Mouse (Mus musculus) G1E (cell line): Measurements from ENCODE around the gene Hsf3. TPM values are rescaled to one million over a fixed set of nuclear protein-coding genes. Genes with fewer than 3 reads are reported as not detected.
"Not testable (repeated sequence)": the region's sequence is repeated elsewhere in the genome, so short reads cannot be mapped to it uniquely, and the experiment has no call there.

Experiments used
- ATAC-seq: 2 replicates; pipeline ENCODE4 v1.8.0; 2016; ENCODE audit warnings: mild to moderate bottlenecking; ENCODE audit not compliant: insufficient number of reproducible peaks, poor library complexity, low FRiP score, severe bottlenecking; ENCODE audit errors: extremely low read depth
- DNase-seq: peaks from one replicate; pipeline ENCODE4 v3.0.0; 2012; ENCODE audit warnings: low spot score
- H3K27me3 ChIP-seq: 2 replicates; pipeline ENCODE4 v1.6.1; 2012; ENCODE audit warnings: mild to moderate bottlenecking, low read length, inconsistent platforms; ENCODE audit not compliant: insufficient read depth
- H3K36me3 ChIP-seq: replicated peaks from 2 replicates; pipeline ENCODE3; 2012; ENCODE audit warnings: mild to moderate bottlenecking, inconsistent platforms
- H3K4me1 ChIP-seq: 2 replicates; pipeline ENCODE4 v1.6.1; 2012; ENCODE audit warnings: low read depth, low read length, inconsistent platforms, mixed read lengths; ENCODE audit not compliant: insufficient read depth
- H3K4me3 ChIP-seq: 2 replicates; pipeline ENCODE4 v1.5.1; 2012; ENCODE audit warnings: low read depth, mild to moderate bottlenecking, inconsistent platforms, low read length, moderate library complexity, mixed read lengths
- H3K9me3 ChIP-seq: replicated peaks from 2 replicates; pipeline ENCODE4 v1.6.1; 2012; ENCODE audit warnings: inconsistent platforms
- CTCF ChIP-seq: IDR thresholded peaks from 2 replicates; pipeline ENCODE4 v1.5.1; 2012; ENCODE audit warnings: low read depth, low read length, inconsistent platforms, mixed read lengths
- GATA1 ChIP-seq: IDR thresholded peaks from 2 replicates; pipeline ENCODE4 v1.6.1; 2012; ENCODE audit warnings: borderline replicate concordance, low read length, inconsistent platforms, mixed read lengths
- GATA2 ChIP-seq: IDR thresholded peaks from 2 replicates; pipeline ENCODE4 v1.6.1; 2012; ENCODE audit warnings: low read depth, low read length, inconsistent platforms, borderline replicate concordance
- POLR2AphosphoS5 ChIP-seq: IDR thresholded peaks from 2 replicates; pipeline ENCODE4 v1.6.1; 2012; ENCODE audit warnings: low read depth, low read length, inconsistent platforms; ENCODE audit not compliant: insufficient replicate concordance
- TAL1 ChIP-seq: conservative IDR thresholded peaks from 2 replicates; pipeline ENCODE4 v1.6.1; 2012; ENCODE audit warnings: low read depth, low read length, inconsistent platforms, mixed read lengths
- polyA plus RNA-seq: library from polyadenylated mRNA; stranded (reverse); fragments of >175 nt; gene quantifications from 2 replicates; pipeline ENCODE4 v1.2.3, GENCODE M21; 2012
- total RNA-seq, 2 experiments: library from RNA; stranded (forward) in 1 of 2; stranded (reverse) in 1 of 2; fragments of 200-1000 nt in 1 of 2; fragments of >200 nt in 1 of 2; fragmentation: Nextera tagmentation in 1 of 2; gene quantifications; 2 replicates each; pipeline ENCODE4 v1.2.3; 2014 to 2017

The Hsf3 gene
- total RNA-seq (2014; fragmentation: Nextera tagmentation): not detected in 2 replicates
- 0.11 and 0.12 TPM in 2 replicates for total RNA-seq (2017)
- polyA plus RNA-seq: not detected in 2 replicates

DNA sequence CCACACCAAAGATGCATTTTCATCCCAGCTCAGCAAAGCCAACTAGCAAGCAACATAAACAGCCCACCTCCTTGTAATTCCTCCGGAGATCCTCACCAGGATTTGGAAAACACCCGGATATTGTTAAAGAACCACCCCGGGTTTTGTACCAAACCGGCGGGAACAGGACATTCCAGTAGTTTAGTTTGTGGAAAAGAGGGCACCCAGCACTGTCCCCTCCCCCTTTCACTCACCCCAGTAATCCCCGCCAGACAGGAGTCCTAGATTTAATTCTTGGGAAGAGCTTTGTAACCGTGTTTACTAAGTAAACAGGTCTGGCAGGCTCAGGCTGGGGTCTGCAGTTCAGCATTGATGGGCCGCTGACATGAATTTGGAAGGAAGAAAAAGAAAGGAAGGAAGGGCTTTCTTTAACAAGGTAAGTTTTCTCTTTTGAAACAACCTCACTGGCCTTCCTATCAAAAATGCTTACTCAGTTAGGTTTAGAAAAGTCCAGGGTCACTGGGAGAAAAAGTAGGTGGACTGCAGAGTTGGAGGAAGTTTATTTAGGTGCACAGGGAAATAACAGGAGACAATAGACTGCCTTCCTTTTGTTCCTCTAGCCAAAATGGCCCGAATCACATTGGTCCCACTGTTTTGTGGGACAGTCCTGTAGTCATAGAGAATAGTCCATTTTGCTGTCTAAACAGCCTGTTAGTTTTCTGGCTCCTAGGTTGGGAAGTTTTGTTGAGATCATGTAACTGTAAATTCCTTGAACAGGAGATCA lies at the start of gene Hsf3:
TSS of gene Hsf3 (minus strand) at position 94 of the 763 bp plus-strand sequence.
- H3K4me1 ChIP-seq: no peaks in the 10 kb centered on the region
- no peaks in the 10 kb centered on the region for H3K9me3 ChIP-seq
- TF ChIP-seq GATA2 (no peak), TAL1 (no peak), POLR2AphosphoS5 (no peak), GATA1 (no peak), CTCF (no peak)
- DNase-seq: no peak
- no peaks in the 10 kb centered on the region for H3K27me3 ChIP-seq
- H3K36me3 ChIP-seq: no peaks in the 10 kb centered on the region
- ATAC-seq: no peak
- H3K4me3 ChIP-seq: no peak within 1 kb of the TSS

DNA sequence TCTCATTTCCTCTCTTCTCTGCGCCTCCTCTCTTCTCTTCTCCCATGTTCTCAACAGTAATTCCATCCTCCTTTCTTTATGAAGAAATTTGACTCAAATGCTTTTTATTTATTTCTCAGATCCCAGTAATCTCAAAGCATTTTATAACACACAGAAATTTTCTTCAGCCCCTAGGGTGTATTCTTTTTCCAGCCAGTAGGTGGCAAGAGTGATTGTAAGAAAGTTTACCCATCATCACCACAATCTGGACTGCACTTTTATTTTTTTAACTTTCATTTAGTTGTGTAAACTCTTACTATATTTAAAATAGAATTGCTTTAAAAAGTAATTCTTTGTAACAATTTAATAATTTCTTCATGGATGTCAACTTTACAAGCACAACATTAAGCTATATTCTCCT lies 45.5 kb upstream of the Hsf3 start:
- TF ChIP-seq GATA2: no peak
- TF ChIP-seq TAL1: no peak
- TF ChIP-seq CTCF: no peak
- TF ChIP-seq GATA1: no peak
- no peak for TF ChIP-seq POLR2AphosphoS5
- ATAC-seq: no peak
- Histone ChIP-seq H3K4me1 (no peaks in the 10 kb centered on the region), H3K9me3 (no peaks in the 10 kb centered on the region), H3K36me3 (no peaks in the 10 kb centered on the region), H3K27me3 (no peaks in the 10 kb centered on the region), H3K4me3 (no peak overlapping the region)
- DNase-seq: no peak

- TF ChIP-seq CTCF (no peak), GATA2 (no peak), POLR2AphosphoS5 (no peak), TAL1 (no peak), GATA1 (no peak)
Observed at GRCm38 (mm10) chrX:96455149-96455548, 945 bp downstream of the Hsf3 start, which contains the start of gene Heph. Heph (plus strand) TSS chrX:96455359.

DNA sequence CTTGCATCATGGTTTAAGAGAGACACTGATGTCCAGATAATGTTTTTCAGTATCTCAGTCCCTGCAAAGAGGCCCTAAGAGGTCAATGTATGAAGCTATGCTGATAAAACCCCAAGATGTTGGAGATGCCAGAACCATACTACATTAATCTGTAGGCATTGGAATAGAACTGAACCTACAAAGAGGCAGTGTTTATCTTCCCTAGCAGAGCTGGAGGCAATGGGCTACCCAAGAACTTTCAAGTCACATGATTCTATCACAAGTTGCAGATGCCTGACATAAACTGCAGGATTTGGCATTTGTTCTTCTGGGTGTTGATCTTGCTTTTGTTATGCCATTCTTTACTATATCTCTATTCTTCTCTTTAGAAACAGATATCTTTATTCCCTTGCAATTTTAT lies 36.7 kb downstream of the Hsf3 start:
- ATAC-seq (peak; percentile 45), DNase-seq (no peak)
- H3K27me3 ChIP-seq: no peaks in the 10 kb centered on the region
- no peak overlapping the region for H3K4me3 ChIP-seq
- H3K9me3 ChIP-seq: no peaks in the 10 kb centered on the region
- no peak for TF ChIP-seq POLR2AphosphoS5
- TF ChIP-seq TAL1: no peak
- TF ChIP-seq CTCF: no peak
- TF ChIP-seq GATA1: no peak
- no peak for TF ChIP-seq GATA2
- no peaks in the 10 kb centered on the region for H3K36me3 ChIP-seq
- H3K4me1 ChIP-seq: peaks cover 3% of the 10 kb centered on the region; the same call in 1 of the 2 replicates

More at GRCm38 (mm10) chrX:96455149-96455548, 945 bp downstream of the Hsf3 start, which contains the start of gene Heph:
- Histone ChIP-seq H3K4me1 (no peaks in the 10 kb centered on the region), H3K4me3 (no peak within 1 kb of the TSS), H3K36me3 (no peaks in the 10 kb centered on the region), H3K27me3 (no peaks in the 10 kb centered on the region), H3K9me3 (no peaks in the 10 kb centered on the region)
- no peak for DNase-seq
- no peak for ATAC-seq

- ATAC-seq: peak; percentile 81
- Histone ChIP-seq H3K27me3 (no peaks in the 10 kb centered on the region), H3K4me1 (peaks cover 3% of the 10 kb centered on the region; the same call in 1 of the 2 replicates), H3K4me3 (no peak overlapping the region), H3K9me3 (no peaks in the 10 kb centered on the region), H3K36me3 (no peaks in the 10 kb centered on the region)
- DNase-seq: no peak
- TF ChIP-seq TAL1 (peak; percentile 54), POLR2AphosphoS5 (no peak)
Observed at GRCm38 (mm10) chrX:96417733-96418132, 38.4 kb downstream of the Hsf3 start.

DNA sequence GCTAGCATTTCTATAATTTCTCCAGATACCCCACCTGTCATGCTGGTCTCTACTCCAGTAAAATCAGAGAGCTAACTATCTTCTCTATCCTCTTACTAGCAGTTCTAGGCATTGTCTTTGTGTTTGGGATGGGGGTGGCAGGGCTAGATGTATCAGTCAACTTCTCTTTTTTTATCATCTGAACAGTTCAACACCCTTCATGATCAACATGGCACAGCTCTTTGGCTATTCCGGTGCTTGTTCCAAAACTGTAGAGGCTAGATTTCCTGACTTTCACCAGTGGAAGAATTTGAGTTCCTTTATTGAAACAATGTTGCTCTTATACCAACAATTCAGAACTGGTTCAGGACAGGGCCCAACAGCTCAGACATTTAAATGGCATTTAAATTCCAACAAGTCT lies 39.1 kb downstream of the Hsf3 start:
- Histone ChIP-seq H3K27me3 (no peaks in the 10 kb centered on the region), H3K4me1 (peaks cover 3% of the 10 kb centered on the region; the same call in 1 of the 2 replicates), H3K36me3 (no peaks in the 10 kb centered on the region), H3K4me3 (no peak overlapping the region), H3K9me3 (no peaks in the 10 kb centered on the region)
- TF ChIP-seq GATA2 (no peak), TAL1 (no peak), POLR2AphosphoS5 (no peak), GATA1 (no peak), CTCF (no peak)
- no peak for ATAC-seq
- DNase-seq: no peak

GRCm38 (mm10) chrX:96415351-96415750 lies 40.7 kb downstream of the Hsf3 start:
- not testable (repeated sequence) for H3K36me3 ChIP-seq, ATAC-seq, H3K27me3 ChIP-seq, H3K4me1 ChIP-seq, DNase-seq, H3K9me3 ChIP-seq, H3K4me3 ChIP-seq
